Mouse (Mus musculus): ENCODE measurements around the gene Prkn. TPM values are rescaled to one million over a fixed set of nuclear protein-coding genes. Genes with fewer than 3 reads are reported as not detected.
A peak's percentile ranks its signal among the peaks of the same experiment; 100 is the strongest.

Gene Prkn
- total and polyA plus RNA-seq, 3 experiments: 4.5 to 10.6 (median 10.3) TPM

DNA sequence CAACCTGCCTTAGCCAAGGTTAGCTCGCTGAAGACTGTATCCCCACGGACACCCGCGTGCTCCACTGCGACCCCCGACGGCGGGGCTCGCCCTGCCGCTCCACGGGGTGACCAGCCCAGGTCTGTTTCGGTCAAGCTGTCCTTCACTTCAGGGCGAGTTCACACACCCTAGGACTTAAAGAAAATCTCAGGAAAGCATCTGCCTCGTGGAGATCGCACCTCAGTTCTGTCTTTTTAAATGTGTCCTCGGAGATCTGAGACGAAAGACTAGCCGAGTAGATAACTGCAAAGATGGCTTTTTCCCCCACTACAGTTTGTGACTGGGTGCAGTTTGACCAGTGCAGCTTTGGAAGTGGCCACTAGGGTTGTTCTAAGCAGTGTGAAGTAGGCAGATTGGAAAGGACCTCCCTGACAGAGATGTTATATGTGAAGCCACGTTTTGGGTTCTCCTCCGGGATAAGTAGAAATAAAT lies 582 bp downstream of the Prkn start:
- Histone ChIP-seq H3K36me3 (ENCODE audit: control insufficient read depth, insufficient read depth, low read length) (no peaks in the 10 kb centered on the region), H3K4me1 (ENCODE audit: control insufficient read depth, insufficient read depth, low read length) (no peaks in the 10 kb centered on the region), H3K79me2 (replicated peaks; ENCODE audit: control insufficient read depth, insufficient read depth, low read length) (no peaks in the 10 kb centered on the region), H3K27ac (peak overlapping the region; percentile 90), H3K9ac (ENCODE audit: low read depth, low read length) (peak overlapping the region; percentile 76), H3K4me3 (peak overlapping the region; percentile 84), H3K27me3 (ENCODE audit: control insufficient read depth, insufficient read depth, low read length) (no peaks in the 10 kb centered on the region)
- TF ChIP-seq POLR2A (IDR thresholded peaks at IDR 0.05; ENCODE audit: insufficient read depth, low read depth, low read length) (no peak), EP300 (IDR thresholded peaks at IDR 0.05; ENCODE audit: insufficient read depth, low read depth, low read length) (no peak), CTCF (IDR thresholded peaks at IDR 0.05) (peak; percentile 83)
- intact Hi-C loops (cut with DNase I): loop anchor here (10.0 kb wide), 1 partner anchor 506 kb away; no protein-coding TSS in a partner anchor
- peak; percentile 53 to 54 for DNase-seq
- WGBS: 2% methylated on average over 20 of the region's 20 CpGs

DNA sequence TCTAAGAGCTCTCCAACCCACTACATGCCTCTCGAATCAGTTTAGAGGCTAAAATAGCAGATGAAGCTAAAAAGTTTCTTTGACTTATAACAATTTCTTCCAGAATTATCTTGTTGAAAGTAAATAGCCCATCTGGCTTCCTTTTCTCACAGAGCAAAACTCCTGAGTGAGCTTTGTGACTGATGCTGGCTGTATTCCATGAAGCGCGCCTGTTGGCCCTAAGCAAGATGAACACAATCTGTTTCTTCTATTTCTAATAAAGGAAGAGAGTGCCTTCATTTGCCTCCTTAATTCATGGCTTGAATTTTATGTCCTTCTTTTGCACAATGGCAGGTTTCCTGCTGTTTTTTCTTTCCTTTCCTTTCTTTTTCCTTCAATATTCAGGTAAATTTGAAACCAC lies 14.0 kb downstream of the Prkn start:
- WGBS: 76% methylated on average over 3 of the region's 3 CpGs
- H3K4me1 ChIP-seq (ENCODE audit: control insufficient read depth, insufficient read depth, low read length): no peaks in the 10 kb centered on the region; the same call in 1 of the 2 replicates
- H3K9ac ChIP-seq (ENCODE audit: low read depth, low read length): no peak overlapping the region
- H3K27ac ChIP-seq: no peak overlapping the region
- intact Hi-C loops (cut with DNase I): no loop called here
- no peak overlapping the region for H3K4me3 ChIP-seq
- peak in 1 of 2 experiments; percentile 15 for DNase-seq
- TF ChIP-seq CTCF (IDR thresholded peaks at IDR 0.05) (no peak), EP300 (IDR thresholded peaks at IDR 0.05; ENCODE audit: insufficient read depth, low read depth, low read length) (no peak), POLR2A (IDR thresholded peaks at IDR 0.05; ENCODE audit: insufficient read depth, low read depth, low read length) (no peak)
- H3K79me2 ChIP-seq (replicated peaks; ENCODE audit: control insufficient read depth, insufficient read depth, low read length): no peaks in the 10 kb centered on the region
- H3K27me3 ChIP-seq (ENCODE audit: control insufficient read depth, insufficient read depth, low read length): no peaks in the 10 kb centered on the region
- H3K36me3 ChIP-seq (ENCODE audit: control insufficient read depth, insufficient read depth, low read length): no peaks in the 10 kb centered on the region

DNA sequence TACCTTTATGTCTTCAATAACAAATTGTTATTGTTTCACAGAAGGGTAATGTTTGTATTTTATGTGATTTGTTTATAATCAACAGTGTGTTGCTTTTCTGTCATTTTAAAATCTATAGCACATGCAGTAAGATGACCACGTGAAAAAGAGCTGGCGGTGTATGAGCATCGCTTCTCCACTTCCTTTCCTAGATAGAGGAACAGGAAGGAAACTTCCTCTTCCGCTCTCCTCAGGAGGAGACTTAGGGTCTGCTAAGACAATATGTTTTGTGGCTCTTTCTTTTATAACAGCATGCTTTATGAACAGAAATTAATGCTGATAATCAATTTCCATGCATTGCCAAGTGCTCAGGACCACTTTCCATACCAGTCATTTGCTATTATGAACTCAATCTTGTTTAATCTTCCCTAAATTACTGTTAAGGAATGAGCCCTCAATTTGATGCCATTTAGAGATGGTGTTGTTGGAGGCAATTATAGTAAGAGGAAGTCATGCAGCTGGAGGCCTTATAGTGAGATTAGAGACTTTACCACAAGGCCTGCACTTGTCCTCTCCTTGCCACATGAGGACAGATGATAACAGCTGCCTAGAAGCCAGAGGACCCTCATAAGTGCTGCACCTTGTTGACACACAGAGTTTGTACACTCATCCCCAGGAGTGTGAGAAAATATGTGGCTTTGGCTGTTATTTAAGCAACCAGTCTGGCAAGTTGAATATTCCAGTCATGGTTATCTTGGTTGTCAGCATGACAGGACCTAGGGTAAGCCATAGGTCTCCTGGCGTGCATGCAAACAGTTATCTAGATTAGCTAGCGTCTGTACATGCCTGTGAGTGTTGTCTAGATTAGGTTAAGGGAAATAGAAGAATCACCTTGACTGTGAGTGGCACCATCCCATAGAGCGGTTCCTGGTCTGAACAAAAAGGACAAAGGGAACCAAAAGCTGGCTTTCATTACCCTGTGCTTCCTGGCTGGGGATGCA lies 34.3 kb downstream of the Prkn start:
- H3K27ac ChIP-seq: no peak overlapping the region
- intact Hi-C loops (cut with DNase I): no loop called here
- H3K27me3 ChIP-seq (ENCODE audit: control insufficient read depth, insufficient read depth, low read length): no peaks in the 10 kb centered on the region
- DNase-seq: no peak
- H3K4me3 ChIP-seq: no peak overlapping the region
- no peaks in the 10 kb centered on the region for H3K36me3 ChIP-seq (ENCODE audit: control insufficient read depth, insufficient read depth, low read length)
- 62% methylated on average over 7 of the region's 7 CpGs for WGBS
- H3K4me1 ChIP-seq (ENCODE audit: control insufficient read depth, insufficient read depth, low read length): no peaks in the 10 kb centered on the region; the same call in 1 of the 2 replicates
- H3K9ac ChIP-seq (ENCODE audit: low read depth, low read length): no peak overlapping the region
- no peaks in the 10 kb centered on the region for H3K79me2 ChIP-seq (replicated peaks; ENCODE audit: control insufficient read depth, insufficient read depth, low read length)
- no peak for TF ChIP-seq POLR2A (IDR thresholded peaks at IDR 0.05; ENCODE audit: insufficient read depth, low read depth, low read length)

DNA sequence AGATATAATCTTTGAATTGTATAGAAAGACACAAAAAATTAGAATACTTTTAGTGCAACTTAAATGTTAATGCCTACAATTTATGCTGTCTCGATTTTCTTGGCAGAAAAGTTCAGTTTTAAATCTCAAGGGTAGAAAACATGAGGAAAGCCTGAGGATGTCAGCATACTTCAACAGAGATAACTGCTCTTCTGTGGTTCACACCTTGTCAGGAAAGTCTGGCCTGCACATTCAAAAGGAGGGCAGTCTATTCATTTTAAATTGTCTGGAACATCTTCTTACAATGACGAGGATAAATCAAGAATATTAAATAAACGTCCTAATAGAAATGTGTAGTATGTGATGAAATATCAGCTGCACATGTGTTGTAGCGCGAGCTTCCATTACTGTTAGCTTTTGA lies 38.8 kb downstream of the Prkn start:
- no peak for DNase-seq
- no peak for TF ChIP-seq CTCF (IDR thresholded peaks at IDR 0.05)
- no peak for TF ChIP-seq EP300 (IDR thresholded peaks at IDR 0.05; ENCODE audit: insufficient read depth, low read depth, low read length)
- TF ChIP-seq POLR2A (IDR thresholded peaks at IDR 0.05; ENCODE audit: insufficient read depth, low read depth, low read length): no peak
- no peak overlapping the region for H3K4me3 ChIP-seq
- intact Hi-C loops (cut with DNase I): no loop called here
- H3K27me3 ChIP-seq (ENCODE audit: control insufficient read depth, insufficient read depth, low read length): no peaks in the 10 kb centered on the region
- WGBS: 75% methylated on average over 5 of the region's 5 CpGs
- no peak overlapping the region for H3K27ac ChIP-seq
- H3K79me2 ChIP-seq (replicated peaks; ENCODE audit: control insufficient read depth, insufficient read depth, low read length): no peaks in the 10 kb centered on the region
- H3K4me1 ChIP-seq (ENCODE audit: control insufficient read depth, insufficient read depth, low read length): no peaks in the 10 kb centered on the region; the same call in 1 of the 2 replicates
- H3K36me3 ChIP-seq (ENCODE audit: control insufficient read depth, insufficient read depth, low read length): no peaks in the 10 kb centered on the region
- H3K9ac ChIP-seq (ENCODE audit: low read depth, low read length): no peak overlapping the region

DNA sequence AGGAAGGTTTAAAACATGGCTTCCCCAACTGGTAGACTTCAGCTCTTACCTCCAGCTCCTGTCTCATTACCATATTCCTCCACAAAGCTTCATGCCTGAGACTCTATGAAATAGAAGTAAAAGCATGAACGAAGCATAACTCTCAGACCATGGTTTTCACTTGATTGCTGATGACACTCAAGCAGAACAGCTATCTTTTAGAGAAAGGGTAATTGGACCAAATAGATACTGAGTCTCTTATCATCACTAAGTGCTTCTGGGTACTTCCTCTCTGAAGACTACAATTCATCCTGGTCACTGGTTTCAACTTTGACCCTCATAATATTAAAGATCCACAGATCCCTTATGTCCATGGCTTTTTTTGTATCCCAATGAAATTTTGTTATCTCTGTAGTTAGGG lies 42.1 kb downstream of the Prkn start:
- 79% methylated on average over 1 of the region's 1 CpGs for WGBS
- Histone ChIP-seq H3K9ac (ENCODE audit: low read depth, low read length) (no peak overlapping the region), H3K79me2 (replicated peaks; ENCODE audit: control insufficient read depth, insufficient read depth, low read length) (no peaks in the 10 kb centered on the region), H3K4me1 (ENCODE audit: control insufficient read depth, insufficient read depth, low read length) (no peaks in the 10 kb centered on the region), H3K36me3 (ENCODE audit: control insufficient read depth, insufficient read depth, low read length) (no peaks in the 10 kb centered on the region), H3K27ac (no peak overlapping the region), H3K27me3 (ENCODE audit: control insufficient read depth, insufficient read depth, low read length) (no peaks in the 10 kb centered on the region), H3K4me3 (no peak overlapping the region)
- TF ChIP-seq CTCF (IDR thresholded peaks at IDR 0.05) (no peak), POLR2A (IDR thresholded peaks at IDR 0.05; ENCODE audit: insufficient read depth, low read depth, low read length) (no peak), EP300 (IDR thresholded peaks at IDR 0.05; ENCODE audit: insufficient read depth, low read depth, low read length) (no peak)
- intact Hi-C loops (cut with DNase I): no loop called here
- no peak for DNase-seq

DNA sequence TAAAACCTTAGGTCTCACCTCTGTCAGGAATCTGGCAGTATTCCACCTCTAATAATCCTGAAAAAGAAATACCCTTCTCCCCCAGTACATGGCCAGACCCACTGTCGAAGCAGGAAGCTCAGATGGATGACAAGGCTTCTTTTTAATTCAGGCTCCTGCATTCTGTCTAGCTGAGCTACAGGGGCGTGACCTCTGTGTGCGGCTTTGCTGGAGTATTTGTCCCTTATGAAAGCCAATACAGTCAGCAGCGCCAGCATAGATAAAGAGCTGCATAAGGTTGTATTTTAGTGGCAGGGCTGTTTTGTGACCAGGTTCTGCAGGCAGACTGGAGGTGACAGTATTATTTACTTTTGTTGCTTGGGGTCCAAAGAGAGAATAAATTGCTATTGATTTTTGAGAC lies 47.7 kb downstream of the Prkn start:
- H3K4me1 ChIP-seq (ENCODE audit: control insufficient read depth, insufficient read depth, low read length): no peaks in the 10 kb centered on the region
- peak in 1 of 2 experiments; percentile 30 for DNase-seq
- no peak overlapping the region for H3K9ac ChIP-seq (ENCODE audit: low read depth, low read length)
- intact Hi-C loops (cut with DNase I): no loop called here
- H3K79me2 ChIP-seq (replicated peaks; ENCODE audit: control insufficient read depth, insufficient read depth, low read length): no peaks in the 10 kb centered on the region
- no peaks in the 10 kb centered on the region for H3K36me3 ChIP-seq (ENCODE audit: control insufficient read depth, insufficient read depth, low read length)
- TF ChIP-seq EP300 (IDR thresholded peaks at IDR 0.05; ENCODE audit: insufficient read depth, low read depth, low read length) (no peak), POLR2A (IDR thresholded peaks at IDR 0.05; ENCODE audit: insufficient read depth, low read depth, low read length) (no peak), CTCF (IDR thresholded peaks at IDR 0.05) (no peak)
- no peak overlapping the region for H3K4me3 ChIP-seq
- 21% methylated on average over 4 of the region's 4 CpGs for WGBS
- H3K27me3 ChIP-seq (ENCODE audit: control insufficient read depth, insufficient read depth, low read length): no peaks in the 10 kb centered on the region
- H3K27ac ChIP-seq: peak overlapping the region; percentile 13; the same call in 1 of the 2 replicates
